Mouse (Mus musculus): ENCODE measurements at regions not wholly inside any gene's neighbourhood (a gene's known extent, or its start where the extent isn't known, plus 50 kb on each side); places are given as distances from the start of the nearest gene placed in this dataset.

DNA sequence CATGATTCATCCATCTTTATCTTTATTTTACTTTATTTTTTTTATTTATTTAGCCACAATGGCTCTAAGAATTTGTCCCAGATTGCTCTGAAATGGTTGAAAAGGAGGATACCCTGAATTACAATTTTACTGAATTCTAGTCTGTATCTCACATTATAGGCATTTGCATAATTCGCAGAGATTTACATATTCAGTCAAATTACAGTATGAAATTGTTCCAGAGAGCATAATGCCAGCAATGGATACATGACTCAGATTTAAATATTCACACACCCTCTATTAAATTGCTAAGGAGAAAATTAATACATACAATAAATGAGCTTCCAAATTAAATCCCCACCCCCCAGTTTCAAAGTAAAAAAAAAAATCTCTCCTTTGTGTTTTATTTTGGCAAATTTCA is 238.8 kb upstream of the Cwc22 start:
- no peak overlapping the region for H3K4me3 ChIP-seq
- no peak for DNase-seq
- no peak overlapping the region for H3K27ac ChIP-seq
- intact Hi-C loops (cut with DNase I) = no loop called here
- TF ChIP-seq CTCF (IDR thresholded peaks at IDR 0.05) = no peak

DNA sequence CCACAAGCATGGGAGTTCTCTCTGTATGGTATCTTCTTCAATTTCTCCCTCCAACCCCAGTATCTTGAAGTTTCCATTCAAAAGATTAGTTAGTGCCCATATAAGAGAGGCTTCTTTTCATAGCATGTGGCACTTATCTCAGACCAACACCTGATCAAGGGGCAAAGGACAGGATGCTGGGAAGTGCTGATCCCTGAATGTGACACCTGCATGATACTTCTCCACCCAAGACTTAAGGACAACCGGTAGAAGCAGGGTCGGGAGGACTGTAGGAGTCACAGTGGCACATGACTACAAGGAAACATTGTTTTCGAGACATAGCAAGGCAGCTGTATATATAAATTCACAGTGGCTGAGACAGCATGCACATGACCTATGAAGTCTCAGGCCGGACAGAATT is 227.6 kb upstream of the Cwc22 start:
- no peak for TF ChIP-seq CTCF (IDR thresholded peaks at IDR 0.05)

DNA sequence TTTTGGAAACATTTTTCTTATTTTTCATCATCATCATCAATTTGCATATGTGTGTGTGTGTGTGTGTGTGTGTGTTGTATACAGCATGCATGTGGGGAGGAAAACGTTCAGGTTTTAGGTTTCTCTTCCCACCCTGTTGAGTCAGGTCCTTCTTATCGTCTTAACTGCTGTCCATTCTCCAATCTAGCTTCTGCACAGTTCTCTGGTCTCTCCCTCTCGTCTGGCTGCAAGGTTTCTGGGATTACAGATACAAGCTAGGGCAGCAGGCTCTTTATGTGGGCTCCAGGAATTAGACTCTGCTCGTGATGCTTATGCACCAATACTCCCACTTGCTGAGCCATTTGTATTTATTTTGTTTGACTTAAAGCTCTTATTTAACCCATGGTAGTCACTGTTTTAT is 226.6 kb upstream of the Cwc22 start:
- Histone ChIP-seq H3K4me3 (no peak overlapping the region), H3K27ac (no peak overlapping the region)
- no peak for DNase-seq
- no peak for TF ChIP-seq CTCF (IDR thresholded peaks at IDR 0.05)
- intact Hi-C loops (cut with DNase I) = no loop called here

More for the DNA sequence above, 227.6 kb upstream of the Cwc22 start:
- H3K4me3 ChIP-seq = no peak overlapping the region
- H3K27ac ChIP-seq = no peak overlapping the region
- no peak for DNase-seq
- intact Hi-C loops (cut with DNase I) = no loop called here

DNA sequence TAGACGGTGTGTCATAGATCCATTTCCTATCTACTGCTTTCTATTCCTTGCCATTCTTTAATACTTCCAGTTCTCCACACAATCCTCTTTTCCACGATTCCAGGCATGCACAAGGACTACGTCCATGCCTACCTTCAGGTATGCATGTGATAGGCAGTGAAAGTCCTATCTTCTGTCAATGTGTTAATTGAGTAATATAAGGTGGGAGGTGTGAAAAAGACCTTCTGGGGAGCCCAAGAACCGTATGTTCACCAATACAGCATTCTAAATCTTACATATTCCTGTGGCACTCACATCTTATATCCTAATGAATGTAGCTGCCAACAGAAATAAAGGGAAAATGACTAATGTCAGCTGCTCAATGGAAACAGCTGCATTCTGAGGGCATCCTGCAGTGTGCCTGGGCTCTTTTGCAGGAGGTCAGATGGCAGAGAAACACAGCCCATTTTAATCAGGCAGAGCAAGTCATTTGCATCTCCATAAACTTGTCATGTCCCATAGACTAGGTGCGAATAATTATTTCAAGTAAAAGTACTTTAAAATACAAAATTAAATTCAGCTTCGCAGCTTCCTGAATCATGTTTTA is 224.1 kb upstream of the Cwc22 start:
- Histone ChIP-seq H3K4me3 (no peak overlapping the region), H3K27ac (no peak overlapping the region)
- DNase-seq = no peak
- no peak for TF ChIP-seq CTCF (IDR thresholded peaks at IDR 0.05)
- intact Hi-C loops (cut with DNase I) = no loop called here

DNA sequence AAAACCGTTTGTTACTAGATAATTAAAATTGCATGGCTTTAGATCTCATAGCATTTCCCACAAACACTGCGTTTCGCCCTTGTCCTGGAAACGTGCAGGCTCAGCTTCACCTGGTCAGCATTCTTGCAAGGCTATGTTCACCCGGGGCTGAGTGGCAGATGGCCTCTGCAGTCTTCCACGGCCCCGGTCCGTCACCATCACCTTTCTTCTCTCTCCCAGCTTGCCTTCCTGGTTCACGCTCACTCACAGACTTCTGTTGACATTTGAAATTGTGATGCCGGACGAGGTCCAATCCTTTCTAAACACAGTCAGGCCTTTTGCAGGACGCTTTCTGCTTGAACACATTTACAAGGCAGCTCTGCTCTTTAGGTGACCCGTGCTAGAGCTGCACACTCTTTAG is 219.3 kb upstream of the Cwc22 start:
- Histone ChIP-seq H3K4me3 (no peak overlapping the region), H3K27ac (no peak overlapping the region)
- intact Hi-C loops (cut with DNase I) = no loop called here
- no peak for TF ChIP-seq CTCF (IDR thresholded peaks at IDR 0.05)
- DNase-seq = no peak

DNA sequence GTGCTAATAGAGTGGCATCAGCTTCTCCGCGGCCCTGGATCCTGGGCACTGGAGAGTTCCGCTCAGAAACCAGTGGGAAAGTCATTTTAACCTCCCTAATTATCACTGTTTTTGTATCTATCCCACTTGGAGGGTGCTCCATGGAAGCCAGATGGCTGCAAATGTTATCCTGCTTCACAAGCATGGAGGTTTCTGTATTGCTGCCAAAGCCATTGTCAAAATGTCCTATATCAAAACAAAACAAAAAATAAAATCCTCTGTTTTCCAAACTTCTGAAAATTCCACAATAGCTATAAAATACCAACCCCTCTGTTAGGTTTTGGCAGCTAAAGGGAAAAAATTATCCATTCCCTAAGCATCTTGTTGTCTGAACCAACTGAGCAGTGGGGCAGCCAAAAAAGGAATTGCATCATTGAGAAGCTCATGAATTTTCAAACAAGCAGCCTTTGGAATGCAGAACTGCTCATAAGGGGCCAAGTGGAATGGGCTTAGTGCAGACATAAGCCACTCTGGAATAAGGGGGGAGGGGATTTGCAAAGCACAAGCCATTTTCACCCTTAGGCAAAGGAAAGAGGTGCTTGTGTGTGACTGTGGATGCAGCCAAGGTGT is 213.8 kb upstream of the Cwc22 start:
- no peak for DNase-seq
- Histone ChIP-seq H3K27ac (no peak overlapping the region), H3K4me3 (no peak overlapping the region)
- no peak for TF ChIP-seq CTCF (IDR thresholded peaks at IDR 0.05)
- intact Hi-C loops (cut with DNase I) = no loop called here

DNA sequence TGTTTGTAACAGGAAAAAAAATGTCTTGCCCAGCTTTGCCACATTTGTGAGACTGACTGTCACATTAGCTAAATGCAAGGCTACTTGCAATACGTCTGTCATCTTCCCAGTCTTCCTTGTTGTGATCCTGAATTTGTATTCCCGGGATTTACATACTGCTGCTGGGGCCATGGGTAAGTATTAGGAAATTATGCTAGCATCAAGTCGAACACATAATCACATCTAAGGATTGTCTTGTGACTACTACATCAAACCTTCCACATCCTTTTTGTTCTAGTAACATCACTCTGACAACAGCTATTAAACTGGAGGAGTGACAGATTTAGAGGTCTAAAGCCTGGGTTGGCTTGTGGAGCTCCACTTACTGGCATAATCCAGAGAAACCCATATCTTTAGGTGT is 164.2 kb upstream of the Cwc22 start:
- no peak overlapping the region for H3K27ac ChIP-seq
- no peak for DNase-seq
- no peak overlapping the region for H3K4me3 ChIP-seq
- intact Hi-C loops (cut with DNase I) = no loop called here
- no peak for TF ChIP-seq CTCF (IDR thresholded peaks at IDR 0.05)

DNA sequence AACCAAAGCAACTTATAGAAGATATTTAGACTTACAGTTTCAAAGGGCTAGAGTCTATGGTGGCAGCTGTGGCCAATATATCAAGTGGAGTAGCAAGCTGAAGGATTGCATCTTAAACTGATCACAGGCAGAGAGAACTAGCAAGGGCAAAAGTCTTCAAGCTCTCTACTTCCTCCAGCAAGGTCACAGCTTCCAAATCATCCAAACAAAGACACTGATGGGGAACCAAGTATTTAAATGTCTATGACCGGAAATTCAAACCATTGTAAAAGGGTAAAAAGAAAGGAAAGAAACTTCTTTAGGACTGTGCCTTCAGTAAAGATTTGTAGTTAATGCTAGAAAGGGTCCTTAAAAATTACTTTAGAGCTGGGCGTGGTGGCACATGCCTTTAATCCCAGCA is 149.4 kb upstream of the Cwc22 start:
- no peak for TF ChIP-seq CTCF (IDR thresholded peaks at IDR 0.05)
- no peak overlapping the region for H3K4me3 ChIP-seq
- intact Hi-C loops (cut with DNase I) = no loop called here
- H3K27ac ChIP-seq = no peak overlapping the region
- no peak for DNase-seq

DNA sequence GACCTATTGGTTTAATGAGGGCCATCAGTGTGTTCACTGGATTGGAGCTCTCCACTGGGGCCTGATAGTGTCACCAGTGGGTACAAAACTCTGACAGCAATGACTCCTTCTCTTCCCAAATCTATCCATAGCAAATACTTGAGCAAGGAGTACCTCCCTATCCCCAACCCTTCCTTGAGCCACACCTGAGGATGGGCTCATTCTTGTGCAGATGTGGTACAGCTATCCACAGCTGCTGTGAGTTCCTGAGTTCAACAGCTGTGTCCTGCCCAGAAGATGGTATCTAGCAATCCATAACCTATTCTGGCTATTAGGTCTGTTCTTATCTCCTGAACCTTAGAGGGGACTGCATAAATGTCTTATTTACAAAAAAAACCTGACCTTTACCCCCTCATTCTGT is 148.7 kb upstream of the Cwc22 start:
- no peak overlapping the region for H3K27ac ChIP-seq
- no peak overlapping the region for H3K4me3 ChIP-seq
- DNase-seq = no peak
- intact Hi-C loops (cut with DNase I) = no loop called here
- no peak for TF ChIP-seq CTCF (IDR thresholded peaks at IDR 0.05)

DNA sequence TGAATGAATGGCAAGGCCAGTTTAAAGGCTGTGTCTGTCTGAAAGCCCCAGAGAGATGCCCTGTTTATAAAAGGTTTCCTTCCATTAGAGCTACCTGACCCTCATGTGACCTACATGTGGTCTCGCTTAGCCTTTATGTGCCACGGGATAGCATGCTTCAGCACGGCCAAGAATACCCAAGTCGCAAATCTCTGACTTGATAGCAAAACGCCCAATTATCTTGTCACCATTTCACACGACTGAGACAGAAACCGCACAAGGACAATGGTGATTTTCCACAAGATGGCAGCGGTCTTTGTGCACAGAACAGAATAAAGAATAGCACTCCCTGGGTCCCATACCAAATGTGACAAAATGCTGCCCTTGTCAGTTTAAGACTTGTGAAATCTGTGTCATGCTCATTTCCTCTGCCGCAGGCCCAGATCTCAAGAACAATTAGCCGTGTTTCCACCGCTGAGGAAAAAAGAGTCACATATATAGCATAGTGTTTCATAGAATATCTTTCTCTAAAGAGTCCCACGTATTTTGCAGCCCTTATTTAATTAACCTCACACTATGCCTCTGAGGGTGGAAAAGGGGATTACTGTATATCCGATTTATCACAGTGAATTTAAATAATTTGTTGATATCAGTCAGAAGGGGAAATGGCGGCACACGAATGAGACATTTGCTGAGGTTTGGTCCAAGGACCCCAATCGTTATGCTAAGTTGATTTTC is 118.3 kb upstream of the Cwc22 start:
- DNase-seq = no peak
- intact Hi-C loops (cut with DNase I) = no loop called here
- Histone ChIP-seq H3K27ac (no peak overlapping the region), H3K4me3 (no peak overlapping the region)
- TF ChIP-seq CTCF (IDR thresholded peaks at IDR 0.05) = no peak

DNA sequence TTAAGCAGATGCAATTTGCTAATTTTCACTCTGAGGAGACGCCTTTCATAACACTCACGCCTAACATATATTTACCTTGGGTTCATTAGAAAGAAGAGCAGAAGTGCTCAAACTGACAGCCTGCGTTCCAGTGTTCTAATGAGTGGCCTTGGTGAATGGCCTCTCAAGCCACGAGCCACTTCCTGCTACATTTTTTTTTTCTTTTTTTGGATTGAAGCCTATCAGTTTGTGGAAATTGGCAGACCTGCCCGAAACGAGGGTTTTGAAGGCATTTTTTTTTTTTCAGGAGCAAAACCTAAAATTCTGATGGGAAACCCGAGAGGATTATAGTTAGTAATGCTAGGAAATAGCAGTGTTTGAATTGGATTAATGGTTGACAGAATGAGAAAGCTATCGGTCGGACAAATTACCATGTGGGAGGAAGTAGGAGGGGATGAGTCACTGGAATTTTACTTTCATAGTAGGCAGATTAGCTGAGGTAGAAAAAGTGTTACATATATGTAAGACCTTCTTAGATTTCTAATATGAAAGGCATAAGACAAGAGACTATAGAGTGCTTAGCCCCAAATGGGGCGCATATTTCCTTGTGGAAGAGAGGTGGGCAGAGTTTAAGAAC is 113.7 kb upstream of the Cwc22 start:
- intact Hi-C loops (cut with DNase I) = no loop called here
- no peak overlapping the region for H3K27ac ChIP-seq
- no peak overlapping the region for H3K4me3 ChIP-seq
- no peak for DNase-seq
- TF ChIP-seq CTCF (IDR thresholded peaks at IDR 0.05) = no peak

DNA sequence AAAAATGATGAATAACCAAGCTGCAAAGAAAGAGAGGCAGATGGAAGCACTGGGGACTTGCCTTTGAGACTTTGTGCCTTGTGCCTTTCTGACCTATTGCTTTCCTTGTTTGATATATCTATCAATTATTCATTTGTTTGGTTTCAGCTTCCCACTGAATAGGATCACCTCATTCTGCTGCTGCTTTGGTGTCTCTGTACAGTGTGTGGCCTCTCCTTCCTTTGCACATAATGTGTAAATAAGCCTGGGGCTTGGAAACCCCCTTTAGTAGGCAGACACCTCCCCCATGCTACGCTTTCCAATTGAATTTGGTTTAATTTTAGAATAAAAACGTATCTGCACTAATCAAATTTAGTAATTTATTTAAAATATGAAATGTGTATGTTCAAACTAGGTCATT is 112.8 kb upstream of the Cwc22 start:
- Histone ChIP-seq H3K4me3 (no peak overlapping the region), H3K27ac (no peak overlapping the region)
- TF ChIP-seq CTCF (IDR thresholded peaks at IDR 0.05) = no peak
- intact Hi-C loops (cut with DNase I) = no loop called here
- DNase-seq = no peak

DNA sequence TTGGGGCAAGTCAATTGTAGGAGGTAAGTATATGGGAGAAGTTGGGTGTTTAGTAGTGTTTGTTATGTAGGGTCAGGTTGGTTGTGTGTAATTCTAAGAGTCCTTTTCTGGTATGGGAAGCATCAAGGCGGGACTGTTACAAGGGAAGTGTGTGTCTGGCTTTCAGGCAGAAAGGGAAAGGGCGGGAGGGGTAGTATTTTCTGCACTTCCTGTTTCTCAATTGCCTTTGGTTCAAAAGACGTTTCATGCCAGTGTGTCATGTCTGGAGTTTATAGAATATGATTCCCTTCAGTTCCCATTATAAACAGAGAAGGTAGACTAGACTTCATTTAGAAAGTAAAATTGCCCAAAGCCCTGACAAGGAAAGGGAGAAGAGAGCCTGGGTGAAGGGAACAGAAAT is 107.7 kb upstream of the Cwc22 start:
- no peak for DNase-seq
- intact Hi-C loops (cut with DNase I) = no loop called here
- Histone ChIP-seq H3K27ac (no peak overlapping the region), H3K4me3 (no peak overlapping the region)
- no peak for TF ChIP-seq CTCF (IDR thresholded peaks at IDR 0.05)

All from gastrocnemius, adult 2 months (tissue).